In the genomic region with DNA sequence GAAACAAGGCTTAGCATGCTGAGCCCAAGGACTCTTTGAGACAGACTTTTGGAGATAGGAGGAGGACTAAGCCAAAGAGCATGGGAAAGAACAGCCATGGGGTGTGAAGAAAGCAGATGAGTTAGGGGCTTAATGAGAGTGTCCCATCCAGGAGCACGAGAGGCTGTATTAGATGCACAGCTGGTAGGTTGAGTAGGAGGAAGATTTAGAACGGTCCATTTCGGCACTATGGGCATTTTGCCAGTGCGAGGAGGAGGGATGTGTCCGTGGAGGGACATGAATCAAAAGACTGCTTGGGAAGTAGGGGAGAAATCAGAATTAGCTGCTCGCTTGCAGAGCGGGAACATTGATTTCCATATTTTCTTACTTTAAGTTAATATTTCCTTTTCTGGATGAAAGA, we compare ENCODE assay signal across 8 mouse cellular contexts.
A peak's percentile ranks its signal among the peaks of the same experiment; 100 is the strongest.
DNase-seq lines count a peak whose midpoint lies in the region; ATAC-seq and TF ChIP-seq lines count a peak whose summit lies in the region.
"Had no signal": no experiment of that assay in that cellular context is flagged by ENCODE, and none has a peak within 500 bp of the region (broad histone marks: within the 10 kb centered on the region; RNA-seq: fewer than 3 reads in every experiment).

No protein-coding gene starts in this region.

- H3K9ac ChIP-seq in lung, embryonic 14.5 days, result no peak overlapping the region
- H3K9ac ChIP-seq: forebrain, embryonic 12.5 days had no signal

- H3K4me2 ChIP-seq in lung, embryonic 14.5 days, result no peak overlapping the region
- H3K4me2 ChIP-seq: forebrain, embryonic 12.5 days had no signal

- WGBS in lung, embryonic 14.5 days, result 59% methylated on average over 7 of the region's 7 CpGs

- no peak for TF ChIP-seq CTCF in lung, embryonic 14.5 days (IDR thresholded peaks at IDR 0.05; ENCODE audit: low read depth)

- H3K36me3 ChIP-seq in lung, embryonic 14.5 days (ENCODE audit: insufficient read depth), result no peaks in the 10 kb centered on the region
- H3K36me3 ChIP-seq: forebrain, embryonic 12.5 days had no signal

- no peak overlapping the region for H3K4me3 ChIP-seq in lung, embryonic 14.5 days (ENCODE audit: low read depth, low read length)
- H3K4me3 ChIP-seq: forebrain, embryonic 12.5 days had no signal

- no peak for ATAC-seq in lung, embryonic 14.5 days (ENCODE audit: insufficient read depth)

- DNase-seq in lung, embryonic 14.5 days, result peak; percentile 10
- DNase-seq in lung, postnatal 10 days, result no peak
- peak; percentile 39 for DNase-seq in cerebellum, adult 9-10 months
- DNase-seq in layer of hippocampus, adult 9-11 months, result peak; percentile 25
- peak; percentile 57 for DNase-seq in right cerebral cortex, postnatal 25 days
- no peak for DNase-seq in kidney, adult 18-20 months
- no peak for DNase-seq in heart, adult 11 months

- H3K9me3 ChIP-seq in lung, embryonic 14.5 days (ENCODE audit: low read depth, low read length), result no peaks in the 10 kb centered on the region
- H3K9me3 ChIP-seq: forebrain, embryonic 12.5 days had no signal

- no peak overlapping the region for H3K27ac ChIP-seq in lung, embryonic 14.5 days (ENCODE audit: low read depth)
- H3K27ac ChIP-seq: forebrain, embryonic 12.5 days had no signal

- no peaks in the 10 kb centered on the region for H3K27me3 ChIP-seq in lung, embryonic 14.5 days (ENCODE audit: insufficient read depth, low read length)
- H3K27me3 ChIP-seq: forebrain, embryonic 12.5 days had no signal

- H3K4me1 ChIP-seq in lung, embryonic 14.5 days (ENCODE audit: insufficient read depth), result no peaks in the 10 kb centered on the region

Comparison
In these comparisons a context has a peak if more than half of its experiments do, and no peak if none do; other contexts are left out.
1. DNase-seq: peak in lung, embryonic 14.5 days (single experiment), cerebellum, adult 9-10 months (single experiment), layer of hippocampus, adult 9-11 months (single experiment) and right cerebral cortex, postnatal 25 days (single experiment); none in lung, postnatal 10 days (single experiment), kidney, adult 18-20 months (single experiment) and heart, adult 11 months (single experiment).